Mouse (Mus musculus) neural tube, embryonic 15.5 days (tissue): ENCODE results near the gene Ptf1a. TPM values are rescaled to one million over a fixed set of nuclear protein-coding genes. Genes with fewer than 3 reads are reported as not detected.

ENCODE experiments used
- ATAC-seq: fragments of 200-750 bp; cut with Nextera tagmentation; 2 replicates; pipeline ENCODE4 v1.8.0; 2017; ENCODE audit warnings: mild to moderate bottlenecking, moderate TSS enrichment, moderate library complexity; ENCODE audit not compliant: low FRiP score
- H3K27ac ChIP-seq: fragments of 300-500 bp; sonication (generic); replicated peaks from 2 replicates; pipeline ENCODE4 v1.5.1; 2015; ENCODE audit warnings: mild to moderate bottlenecking, inconsistent platforms
- H3K27me3 ChIP-seq: fragments of 300-500 bp; sonication (generic); replicated peaks from 2 replicates; pipeline ENCODE4 v1.6.1; 2015; ENCODE audit warnings: inconsistent platforms
- H3K36me3 ChIP-seq: fragments of 300-500 bp; sonication (generic); 2 replicates; pipeline ENCODE4 v1.6.1; 2015; ENCODE audit warnings: inconsistent platforms
- H3K4me1 ChIP-seq: fragments of 300-500 bp; sonication (generic); 2 replicates; pipeline ENCODE4 v1.6.1; 2015; ENCODE audit warnings: inconsistent platforms
- H3K4me2 ChIP-seq: fragments of 300-500 bp; sonication (generic); 2 replicates; pipeline ENCODE4 v1.6.1; 2015; ENCODE audit warnings: inconsistent platforms, mild to moderate bottlenecking, moderate library complexity
- H3K4me3 ChIP-seq: fragments of 300-500 bp; sonication (generic); replicated peaks from 2 replicates; pipeline ENCODE4 v1.5.1; 2015; ENCODE audit warnings: mild to moderate bottlenecking, inconsistent platforms
- H3K9ac ChIP-seq: fragments of 300-500 bp; sonication (generic); replicated peaks from 2 replicates; pipeline ENCODE4 v1.6.1; 2015; ENCODE audit warnings: mild to moderate bottlenecking, inconsistent platforms
- H3K9me3 ChIP-seq: fragments of 300-500 bp; sonication (generic); replicated peaks from 2 replicates; pipeline ENCODE4 v1.6.1; 2016; ENCODE audit warnings: inconsistent platforms
- WGBS: fragments of 180-500 bp; shearing (Covaris S2); methylation state at CpG from one replicate; pipeline ENCODE4 v1.1.7; 2015; ENCODE audit warnings: mixed read lengths; 5-methylcytosine and 5-hydroxymethylcytosine counted together
- polyA plus RNA-seq: library from polyadenylated mRNA; unstranded; fragments of >200 nt; fragmentation: Nextera tagmentation; extraction: Ambion mirVana; gene quantifications from 2 replicates; pipeline ENCODE4 v1.2.1, GENCODE M21; 2015

Ptf1a gene
- polyA plus RNA-seq, 1 experiment from 2014 or later: not detected

DNA sequence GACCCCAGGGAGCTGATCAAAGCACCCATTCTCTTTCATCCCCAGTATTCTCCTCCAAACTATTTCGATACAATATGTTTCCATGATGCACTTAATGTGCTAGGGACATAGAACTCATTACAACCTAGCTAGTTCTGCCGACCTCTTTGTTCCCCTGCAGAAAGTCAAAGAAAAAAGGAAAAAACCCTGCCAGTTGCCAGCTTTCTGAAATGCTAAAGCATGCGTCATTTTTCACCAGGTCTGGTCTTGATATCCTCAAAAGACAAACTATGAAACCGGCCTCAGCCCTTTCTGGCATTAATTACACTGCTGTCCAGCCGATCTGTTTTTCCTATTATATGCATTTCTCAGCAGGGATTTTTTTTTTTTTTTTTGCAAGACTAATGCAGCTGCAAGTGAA is 9.8 kb downstream of the Ptf1a start:
- Histone ChIP-seq H3K36me3 (no peaks in the 10 kb centered on the region), H3K9ac (no peak overlapping the region), H3K4me3 (no peak overlapping the region), H3K4me2 (no peak overlapping the region), H3K27me3 (peaks cover 93% of the 10 kb centered on the region), H3K27ac (no peak overlapping the region), H3K4me1 (peaks cover 18% of the 10 kb centered on the region), H3K9me3 (no peaks in the 10 kb centered on the region)
- ATAC-seq: no peak
- WGBS: 2% methylated on average over 5 of the region's 5 CpGs

DNA sequence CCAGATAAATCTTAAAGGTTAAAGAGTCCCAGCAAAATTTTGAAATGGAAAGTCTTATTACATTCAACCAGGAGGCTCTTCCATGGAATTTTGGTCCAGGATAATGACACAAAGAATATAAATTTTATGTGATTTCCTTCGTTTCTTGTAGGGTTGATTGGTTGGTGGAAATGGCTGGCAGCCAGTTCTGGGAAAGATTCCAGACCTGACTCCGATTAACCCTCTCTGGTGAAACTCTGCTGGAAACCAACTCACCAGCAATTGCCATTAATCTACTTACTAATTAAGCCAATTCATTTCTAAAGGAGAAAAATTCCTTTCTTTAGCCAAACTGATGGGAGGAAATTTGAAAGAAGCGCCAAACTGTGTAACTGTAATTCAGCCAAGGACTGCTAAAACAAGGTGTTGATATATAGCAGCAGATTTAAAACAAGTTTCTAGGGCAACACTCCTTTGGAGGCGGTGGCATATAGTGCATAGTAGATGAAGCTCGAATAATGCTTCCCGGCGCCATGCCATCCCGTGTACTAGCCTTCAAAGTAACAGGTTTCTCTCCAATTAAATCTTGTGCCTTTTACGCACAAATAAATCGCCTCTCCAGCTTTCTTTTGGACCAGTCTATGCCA is 10.5 kb downstream of the Ptf1a start:
- Histone ChIP-seq H3K36me3 (no peaks in the 10 kb centered on the region), H3K27me3 (peaks cover 85% of the 10 kb centered on the region), H3K4me1 (peaks cover 18% of the 10 kb centered on the region), H3K4me2 (no peak overlapping the region), H3K9ac (no peak overlapping the region), H3K27ac (no peak overlapping the region), H3K4me3 (no peak overlapping the region), H3K9me3 (no peaks in the 10 kb centered on the region)
- ATAC-seq: 0 out of 2 replicates have a peak, but pooled peaks have one; percentile 68
- 5% methylated on average over 10 of the region's 10 CpGs for WGBS

DNA sequence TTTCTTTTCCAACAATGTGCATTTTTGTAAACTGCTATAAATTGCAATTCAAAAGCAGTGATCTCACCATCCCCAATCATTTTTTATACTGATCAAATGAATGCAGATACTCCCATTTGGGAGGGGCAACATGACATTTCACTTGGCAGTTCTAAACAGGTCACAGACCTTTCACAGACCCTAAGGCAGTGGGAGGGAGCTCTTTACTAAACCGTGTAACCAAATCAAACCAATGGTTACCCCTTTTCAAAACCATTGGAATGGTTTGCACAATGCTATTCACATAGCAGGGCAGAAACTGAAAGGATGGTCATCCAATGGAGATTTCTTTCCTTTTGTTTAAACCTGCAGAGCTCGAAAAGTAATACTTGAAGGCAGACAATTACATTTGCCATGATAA is 13.3 kb downstream of the Ptf1a start:
- H3K27me3 ChIP-seq: peaks cover 64% of the 10 kb centered on the region
- no peak overlapping the region for H3K4me3 ChIP-seq
- no peaks in the 10 kb centered on the region for H3K36me3 ChIP-seq
- ATAC-seq: no peak
- peaks cover 6% of the 10 kb centered on the region for H3K4me1 ChIP-seq
- no peak overlapping the region for H3K27ac ChIP-seq
- no peak overlapping the region for H3K4me2 ChIP-seq
- H3K9me3 ChIP-seq: no peaks in the 10 kb centered on the region
- 15% methylated on average over 2 of the region's 2 CpGs for WGBS
- no peak overlapping the region for H3K9ac ChIP-seq

DNA sequence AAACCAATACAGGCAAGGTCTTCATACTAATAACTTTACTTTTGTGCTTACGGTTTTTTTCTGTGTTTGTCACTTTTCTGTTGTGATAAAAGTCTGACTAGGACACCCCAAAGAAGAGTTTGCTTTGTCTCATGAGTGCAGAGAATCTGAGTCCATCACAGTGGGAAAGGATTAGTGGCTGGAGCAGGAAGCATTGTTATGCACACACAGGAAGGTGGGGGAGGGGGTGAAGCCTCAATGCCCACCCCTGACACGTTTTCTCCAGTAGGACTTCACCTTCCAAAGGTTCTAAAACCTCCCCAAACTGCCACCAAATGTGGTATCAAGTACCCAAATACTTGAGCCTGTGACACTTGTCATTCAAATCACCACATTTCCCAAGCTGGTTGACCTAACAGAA is 16.5 kb downstream of the Ptf1a start:
- 50% methylated on average over 2 of the region's 2 CpGs for WGBS

DNA sequence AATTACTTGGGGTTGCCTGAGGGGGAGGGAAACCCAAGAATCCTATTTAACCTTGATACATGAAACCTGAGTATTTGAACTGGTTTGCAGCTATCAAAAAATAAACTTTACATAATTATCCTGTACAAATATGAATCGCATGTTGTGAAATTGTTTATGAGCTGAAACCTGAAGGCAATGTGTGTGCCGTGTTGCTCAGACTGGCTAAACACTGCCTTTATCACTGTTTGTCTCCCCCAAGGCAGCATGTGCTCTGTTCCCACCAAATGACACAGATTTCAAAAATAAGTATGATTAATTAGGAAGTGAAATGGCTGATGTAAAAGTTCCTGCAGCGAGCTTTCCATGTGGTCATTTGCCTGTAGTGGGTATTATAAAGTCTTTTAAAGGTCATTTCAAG is 44.8 kb downstream of the Ptf1a start:
- 91% methylated on average over 3 of the region's 3 CpGs for WGBS
- Histone ChIP-seq H3K36me3 (no peaks in the 10 kb centered on the region), H3K27ac (no peak overlapping the region), H3K4me1 (no peaks in the 10 kb centered on the region), H3K4me3 (no peak overlapping the region), H3K9me3 (no peaks in the 10 kb centered on the region), H3K4me2 (no peak overlapping the region), H3K27me3 (no peaks in the 10 kb centered on the region), H3K9ac (no peak overlapping the region)
- no peak for ATAC-seq

More for the DNA sequence above, 16.5 kb downstream of the Ptf1a start:
- no peak overlapping the region for H3K27ac ChIP-seq
- no peak overlapping the region for H3K4me2 ChIP-seq
- no peaks in the 10 kb centered on the region for H3K4me1 ChIP-seq
- no peaks in the 10 kb centered on the region for H3K36me3 ChIP-seq
- no peak for ATAC-seq
- no peak overlapping the region for H3K4me3 ChIP-seq
- no peak overlapping the region for H3K9ac ChIP-seq
- H3K9me3 ChIP-seq: no peaks in the 10 kb centered on the region
- peaks cover 34% of the 10 kb centered on the region for H3K27me3 ChIP-seq

Other genes with a start within 250 kb of the Ptf1a start
- 0.95 and 1.3 TPM in 2 replicates for gene Armc3, start 246.4 kb upstream of the Ptf1a start, polyA plus RNA-seq
- 12.1 and 16.5 TPM in 2 replicates for gene Msrb2, start 74.2 kb upstream of the Ptf1a start, polyA plus RNA-seq
- not detected in 2 replicates for gene 4921504E06Rik, start 108.3 kb downstream of the Ptf1a start, polyA plus RNA-seq
- 1.4 TPM in 2 replicates for gene Otud1, start 212.1 kb downstream of the Ptf1a start, polyA plus RNA-seq